Mouse (Mus musculus): ENCODE measurements at regions not wholly inside any gene's neighbourhood (a gene's known extent, or its start where the extent isn't known, plus 50 kb on each side); places are given as distances from the start of the nearest gene placed in this dataset.

DNA sequence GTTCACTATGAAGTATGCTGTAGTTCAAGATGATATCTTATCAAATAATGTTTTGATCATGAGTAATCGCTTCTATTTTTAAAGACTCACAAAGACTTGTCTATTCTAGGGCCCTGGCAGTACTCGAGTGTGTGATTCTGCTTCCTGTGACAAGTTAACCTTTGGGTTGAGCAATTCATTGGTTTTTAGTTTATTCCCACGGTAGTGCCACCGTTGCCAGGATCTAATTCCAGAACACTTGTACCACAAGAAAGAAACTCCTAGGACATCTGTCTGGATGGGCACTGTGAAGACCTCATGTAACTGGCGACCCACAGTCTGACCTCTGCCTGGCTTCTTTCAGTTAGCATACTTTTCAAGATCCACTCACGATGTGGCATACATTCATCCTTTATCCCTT lies 134.7 kb upstream of the Mkln1 start:
- no peak for ATAC-seq (replicated peaks; ENCODE audit: extremely low read depth, insufficient read depth, low FRiP score)
- no peak overlapping the region for H3K4me2 ChIP-seq (ENCODE audit: low read depth, low read length)
- H3K27ac ChIP-seq (ENCODE audit: low read length), result no peak overlapping the region
- H3K36me3 ChIP-seq (ENCODE audit: control insufficient read depth, insufficient read depth), result no peaks in the 10 kb centered on the region
- no peaks in the 10 kb centered on the region for H3K4me1 ChIP-seq (ENCODE audit: control insufficient read depth, insufficient read depth, low read length)
- H3K4me3 ChIP-seq (ENCODE audit: low read length), result no peak overlapping the region
- H3K27me3 ChIP-seq (ENCODE audit: control insufficient read depth, insufficient read depth, low read length), result no peaks in the 10 kb centered on the region
- H3K9me3 ChIP-seq (replicated peaks; ENCODE audit: control insufficient read depth, low read length), result no peaks in the 10 kb centered on the region
- WGBS, result 72% methylated on average over 6 of the region's 6 CpGs
- no peak overlapping the region for H3K9ac ChIP-seq (ENCODE audit: low read length)

GRCm38 (mm10) chr6:31266441-31267040 lies 132.0 kb upstream of the Mkln1 start:
- H3K4me3 ChIP-seq (ENCODE audit: low read length), result no peak overlapping the region
- no peaks in the 10 kb centered on the region for H3K9me3 ChIP-seq (replicated peaks; ENCODE audit: control insufficient read depth, low read length)
- no peaks in the 10 kb centered on the region for H3K4me1 ChIP-seq (ENCODE audit: control insufficient read depth, insufficient read depth, low read length)
- H3K27ac ChIP-seq (ENCODE audit: low read length), result no peak overlapping the region
- no peaks in the 10 kb centered on the region for H3K27me3 ChIP-seq (ENCODE audit: control insufficient read depth, insufficient read depth, low read length)
- no peak for ATAC-seq (replicated peaks; ENCODE audit: extremely low read depth, insufficient read depth, low FRiP score)
- H3K9ac ChIP-seq (ENCODE audit: low read length), result no peak overlapping the region
- no peaks in the 10 kb centered on the region for H3K36me3 ChIP-seq (ENCODE audit: control insufficient read depth, insufficient read depth)
- 68% methylated on average over 17 of the region's 17 CpGs for WGBS
- H3K4me2 ChIP-seq (ENCODE audit: low read depth, low read length), result no peak overlapping the region

GRCm38 (mm10) chr6:31268057-31268456 lies 130.5 kb upstream of the Mkln1 start:
- H3K9ac ChIP-seq (ENCODE audit: low read length), result no peak overlapping the region
- H3K4me3 ChIP-seq (ENCODE audit: low read length), result no peak overlapping the region
- H3K9me3 ChIP-seq (replicated peaks; ENCODE audit: control insufficient read depth, low read length), result no peaks in the 10 kb centered on the region
- no peaks in the 10 kb centered on the region for H3K36me3 ChIP-seq (ENCODE audit: control insufficient read depth, insufficient read depth)
- ATAC-seq (replicated peaks; ENCODE audit: extremely low read depth, insufficient read depth, low FRiP score), result no peak
- no peaks in the 10 kb centered on the region for H3K4me1 ChIP-seq (ENCODE audit: control insufficient read depth, insufficient read depth, low read length)
- H3K4me2 ChIP-seq (ENCODE audit: low read depth, low read length), result no peak overlapping the region
- WGBS, result 61% methylated on average over 2 of the region's 2 CpGs
- no peaks in the 10 kb centered on the region for H3K27me3 ChIP-seq (ENCODE audit: control insufficient read depth, insufficient read depth, low read length)
- H3K27ac ChIP-seq (ENCODE audit: low read length), result no peak overlapping the region

DNA sequence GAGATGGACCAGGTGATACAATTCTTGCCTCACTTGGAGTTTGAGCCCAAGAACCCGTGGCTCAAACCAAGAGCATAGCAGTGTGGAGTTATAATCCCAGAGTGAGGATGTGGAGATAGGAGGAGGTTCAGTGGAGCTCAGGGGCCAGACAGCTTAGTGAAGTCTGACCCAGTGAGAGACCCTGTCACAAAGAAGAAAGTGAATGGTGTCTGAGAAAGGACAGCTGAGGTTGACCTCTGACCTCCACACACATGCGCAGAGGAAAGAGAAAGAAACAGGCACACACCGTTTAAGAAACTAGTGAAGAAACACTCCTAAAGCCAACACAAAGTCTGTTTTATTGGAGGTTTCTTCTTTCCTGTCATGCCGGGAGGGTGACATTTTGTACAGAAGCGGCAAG lies 124.7 kb upstream of the Mkln1 start:
- H3K36me3 ChIP-seq (ENCODE audit: control insufficient read depth, insufficient read depth), result no peaks in the 10 kb centered on the region
- H3K9ac ChIP-seq (ENCODE audit: low read length), result no peak overlapping the region
- H3K27ac ChIP-seq (ENCODE audit: low read length), result no peak overlapping the region
- H3K4me2 ChIP-seq (ENCODE audit: low read depth, low read length), result no peak overlapping the region
- WGBS, result 66% methylated on average over 5 of the region's 5 CpGs
- H3K27me3 ChIP-seq (ENCODE audit: control insufficient read depth, insufficient read depth, low read length), result no peaks in the 10 kb centered on the region
- H3K9me3 ChIP-seq (replicated peaks; ENCODE audit: control insufficient read depth, low read length), result no peaks in the 10 kb centered on the region
- no peak overlapping the region for H3K4me3 ChIP-seq (ENCODE audit: low read length)
- H3K4me1 ChIP-seq (ENCODE audit: control insufficient read depth, insufficient read depth, low read length), result no peaks in the 10 kb centered on the region
- ATAC-seq (replicated peaks; ENCODE audit: extremely low read depth, insufficient read depth, low FRiP score), result no peak

GRCm38 (mm10) chr6:31274236-31274635 lies 124.3 kb upstream of the Mkln1 start:
- Histone ChIP-seq H3K4me2 (ENCODE audit: low read depth, low read length) (no peak overlapping the region), H3K4me1 (ENCODE audit: control insufficient read depth, insufficient read depth, low read length) (no peaks in the 10 kb centered on the region), H3K27ac (ENCODE audit: low read length) (no peak overlapping the region), H3K4me3 (ENCODE audit: low read length) (no peak overlapping the region), H3K9ac (ENCODE audit: low read length) (no peak overlapping the region), H3K9me3 (replicated peaks; ENCODE audit: control insufficient read depth, low read length) (no peaks in the 10 kb centered on the region), H3K27me3 (ENCODE audit: control insufficient read depth, insufficient read depth, low read length) (no peaks in the 10 kb centered on the region), H3K36me3 (ENCODE audit: control insufficient read depth, insufficient read depth) (no peaks in the 10 kb centered on the region)
- ATAC-seq (replicated peaks; ENCODE audit: extremely low read depth, insufficient read depth, low FRiP score), result no peak
- WGBS, result 17% methylated on average over 11 of the region's 11 CpGs

DNA sequence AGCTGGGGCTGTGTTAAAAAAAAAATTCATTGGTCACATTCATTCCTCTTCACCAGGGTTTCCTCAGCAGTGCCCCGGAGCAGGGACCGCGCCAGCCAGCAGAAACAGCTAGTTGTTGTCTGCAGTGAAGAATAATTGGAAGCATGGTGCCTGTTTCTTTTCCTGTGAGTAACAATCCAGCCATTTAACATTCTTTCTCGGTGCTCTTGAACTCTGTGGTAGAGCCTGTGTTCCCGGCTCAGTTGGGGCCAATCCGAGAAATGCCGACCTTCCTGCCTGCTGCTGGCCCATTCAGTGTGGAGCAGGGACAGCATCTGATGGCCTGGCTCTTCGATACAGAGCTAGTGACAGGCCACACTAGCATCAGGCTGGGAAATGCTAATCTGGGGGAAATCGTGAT lies 120.7 kb upstream of the Mkln1 start:
- ATAC-seq (replicated peaks; ENCODE audit: extremely low read depth, insufficient read depth, low FRiP score), result no peak
- Histone ChIP-seq H3K9ac (ENCODE audit: low read length) (no peak overlapping the region), H3K36me3 (ENCODE audit: control insufficient read depth, insufficient read depth) (no peaks in the 10 kb centered on the region), H3K4me3 (ENCODE audit: low read length) (no peak overlapping the region), H3K27me3 (ENCODE audit: control insufficient read depth, insufficient read depth, low read length) (no peaks in the 10 kb centered on the region), H3K9me3 (replicated peaks; ENCODE audit: control insufficient read depth, low read length) (no peaks in the 10 kb centered on the region), H3K4me2 (ENCODE audit: low read depth, low read length) (no peak overlapping the region), H3K4me1 (ENCODE audit: control insufficient read depth, insufficient read depth, low read length) (peaks cover 2% of the 10 kb centered on the region; the same call in 1 of the 2 replicates), H3K27ac (ENCODE audit: low read length) (no peak overlapping the region)
- 65% methylated on average over 9 of the region's 9 CpGs for WGBS

- H3K27me3 ChIP-seq (ENCODE audit: control insufficient read depth, insufficient read depth, low read length), result no peaks in the 10 kb centered on the region
- H3K4me1 ChIP-seq (ENCODE audit: control insufficient read depth, insufficient read depth, low read length), result peaks cover 7% of the 10 kb centered on the region
- H3K27ac ChIP-seq (ENCODE audit: low read length), result no peak overlapping the region
- ATAC-seq (replicated peaks; ENCODE audit: extremely low read depth, insufficient read depth, low FRiP score), result no peak
- no peaks in the 10 kb centered on the region for H3K36me3 ChIP-seq (ENCODE audit: control insufficient read depth, insufficient read depth)
- no peak overlapping the region for H3K4me2 ChIP-seq (ENCODE audit: low read depth, low read length)
- no peak overlapping the region for H3K4me3 ChIP-seq (ENCODE audit: low read length)
- H3K9ac ChIP-seq (ENCODE audit: low read length), result no peak overlapping the region
- H3K9me3 ChIP-seq (replicated peaks; ENCODE audit: control insufficient read depth, low read length), result no peaks in the 10 kb centered on the region
- 54% methylated on average over 8 of the region's 8 CpGs for WGBS
Observed at GRCm38 (mm10) chr6:31283973-31284372, 114.6 kb upstream of the Mkln1 start.

- H3K27me3 ChIP-seq (ENCODE audit: control insufficient read depth, insufficient read depth, low read length), result no peaks in the 10 kb centered on the region
- no peak overlapping the region for H3K9ac ChIP-seq (ENCODE audit: low read length)
- H3K9me3 ChIP-seq (replicated peaks; ENCODE audit: control insufficient read depth, low read length), result no peaks in the 10 kb centered on the region
- H3K4me2 ChIP-seq (ENCODE audit: low read depth, low read length), result no peak overlapping the region
- 72% methylated on average over 10 of the region's 10 CpGs for WGBS
- no peak for ATAC-seq (replicated peaks; ENCODE audit: extremely low read depth, insufficient read depth, low FRiP score)
- no peaks in the 10 kb centered on the region for H3K36me3 ChIP-seq (ENCODE audit: control insufficient read depth, insufficient read depth)
- H3K4me1 ChIP-seq (ENCODE audit: control insufficient read depth, insufficient read depth, low read length), result peaks cover 7% of the 10 kb centered on the region
- no peak overlapping the region for H3K4me3 ChIP-seq (ENCODE audit: low read length)
- H3K27ac ChIP-seq (ENCODE audit: low read length), result no peak overlapping the region
Observed at GRCm38 (mm10) chr6:31284390-31284789, 114.1 kb upstream of the Mkln1 start.

- WGBS, result 88% methylated on average over 19 of the region's 19 CpGs
- ATAC-seq (replicated peaks; ENCODE audit: extremely low read depth, insufficient read depth, low FRiP score), result no peak
- Histone ChIP-seq H3K27ac (ENCODE audit: low read length) (no peak overlapping the region), H3K4me1 (ENCODE audit: control insufficient read depth, insufficient read depth, low read length) (peaks cover 7% of the 10 kb centered on the region), H3K9me3 (replicated peaks; ENCODE audit: control insufficient read depth, low read length) (no peaks in the 10 kb centered on the region), H3K4me3 (ENCODE audit: low read length) (no peak overlapping the region), H3K27me3 (ENCODE audit: control insufficient read depth, insufficient read depth, low read length) (no peaks in the 10 kb centered on the region), H3K9ac (ENCODE audit: low read length) (no peak overlapping the region), H3K4me2 (ENCODE audit: low read depth, low read length) (no peak overlapping the region), H3K36me3 (ENCODE audit: control insufficient read depth, insufficient read depth) (no peaks in the 10 kb centered on the region)
Observed at GRCm38 (mm10) chr6:31285064-31285463, 113.5 kb upstream of the Mkln1 start.

Measured in heart, embryonic 16.5 days (tissue).